Mouse (Mus musculus): ENCODE measurements around the gene Krtap26-1. TPM values are rescaled to one million over a fixed set of nuclear protein-coding genes. Genes with fewer than 3 reads are reported as not detected.

The Krtap26-1 gene
- not detected in 2 replicates for total RNA-seq (2017)

DNA sequence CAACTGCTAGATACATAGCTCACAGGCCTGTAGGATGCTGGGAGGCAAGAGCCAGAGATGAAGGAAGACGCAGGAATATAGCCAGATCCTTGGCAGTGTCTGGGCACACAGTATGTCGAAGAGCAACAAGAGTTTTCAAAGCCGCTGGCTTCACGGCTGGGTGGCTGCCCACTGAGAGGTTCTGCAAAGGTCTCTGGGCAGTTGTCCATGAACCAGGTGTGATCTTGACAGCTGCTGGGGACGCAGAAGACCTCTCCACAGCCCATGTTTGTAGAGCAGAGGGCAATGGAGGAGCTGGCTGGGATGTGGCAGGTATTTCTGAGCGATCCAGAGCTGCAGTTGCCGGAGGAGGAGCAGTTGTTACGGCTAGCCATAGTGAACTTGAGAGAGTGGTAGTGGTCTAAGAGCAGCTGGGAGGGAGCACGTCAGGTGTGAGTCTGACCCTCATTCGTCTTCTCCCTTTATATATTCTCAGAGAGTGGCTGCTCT, at the start of gene Krtap26-1:
TSS of gene Krtap26-1 (minus strand) at position 439 of the 489 bp plus-strand sequence.
- no peak for ATAC-seq (replicated peaks in 1 of 2; ENCODE audit: insufficient read depth in 1 of 2, low FRiP score in 2 of 2, low TSS enrichment in 1 of 2, low read depth in 1 of 2, poor library complexity in 2 of 2, severe bottlenecking in 2 of 2)

DNA sequence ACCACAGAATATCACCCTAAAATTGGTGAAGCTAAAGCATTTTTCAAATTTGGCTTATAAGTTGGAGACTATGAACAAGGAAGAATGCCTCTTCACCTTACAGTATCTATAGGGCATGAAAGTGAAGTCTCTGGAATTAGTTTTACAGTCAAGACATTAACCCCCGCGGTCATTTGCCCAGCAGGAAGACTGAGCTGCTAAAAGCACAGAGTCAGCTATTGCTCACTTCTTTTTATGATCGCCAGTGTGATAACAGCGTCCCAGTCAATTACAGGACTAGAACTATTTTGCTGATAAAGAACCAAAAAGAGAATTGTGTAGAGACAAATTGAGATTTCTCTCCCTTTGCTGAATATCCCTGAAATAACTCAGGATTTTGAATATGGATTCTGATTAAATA, 48.7 kb upstream of the Krtap26-1 start:
- ATAC-seq (replicated peaks in 1 of 2; ENCODE audit: insufficient read depth in 1 of 2, low FRiP score in 2 of 2, low TSS enrichment in 1 of 2, low read depth in 1 of 2, poor library complexity in 2 of 2, severe bottlenecking in 2 of 2) = no peak

DNA sequence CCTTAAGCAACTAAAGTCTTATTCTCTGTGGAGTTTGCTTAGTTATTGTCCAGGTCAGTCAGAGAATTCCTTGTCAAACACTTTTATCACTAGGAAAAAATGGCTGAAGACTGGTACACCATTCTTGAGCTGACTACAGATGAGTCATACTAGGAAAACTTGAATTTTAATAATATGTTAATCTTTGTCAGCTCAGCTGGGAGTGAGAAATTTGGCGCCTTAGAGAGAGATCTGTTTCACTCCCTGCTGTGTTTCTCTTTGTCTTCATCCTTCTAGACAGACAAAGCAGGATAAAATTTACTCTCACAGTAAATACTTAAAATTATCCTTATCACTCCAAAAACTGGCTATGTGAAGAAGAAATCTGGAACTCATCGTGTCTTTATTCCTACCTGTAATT, 33.7 kb upstream of the Krtap26-1 start:
- no peak for ATAC-seq (replicated peaks in 1 of 2; ENCODE audit: insufficient read depth in 1 of 2, low FRiP score in 2 of 2, low TSS enrichment in 1 of 2, low read depth in 1 of 2, poor library complexity in 2 of 2, severe bottlenecking in 2 of 2)

DNA sequence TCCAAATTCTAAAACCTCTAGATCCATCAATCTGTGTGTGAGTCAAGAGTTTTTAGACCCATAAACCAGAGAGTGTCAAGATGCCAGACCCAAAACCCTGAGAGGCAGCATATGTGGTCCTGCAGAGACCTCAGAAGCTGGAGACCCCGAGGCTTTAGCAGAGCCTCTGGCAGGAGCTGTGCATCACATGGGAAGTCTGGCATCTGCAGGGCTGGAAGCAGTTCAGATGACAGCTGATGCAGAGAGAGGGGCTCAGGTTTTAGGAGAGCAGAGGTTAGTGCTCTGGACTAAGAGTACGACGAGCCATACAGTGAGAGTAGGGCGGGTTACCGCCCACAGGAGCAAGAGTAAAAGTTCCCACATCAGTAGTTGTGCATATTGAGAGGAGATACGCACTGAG, 31.5 kb upstream of the Krtap26-1 start:
- ATAC-seq (replicated peaks in 1 of 2; ENCODE audit: insufficient read depth in 1 of 2, low FRiP score in 2 of 2, low TSS enrichment in 1 of 2, low read depth in 1 of 2, poor library complexity in 2 of 2, severe bottlenecking in 2 of 2) = no peak

DNA sequence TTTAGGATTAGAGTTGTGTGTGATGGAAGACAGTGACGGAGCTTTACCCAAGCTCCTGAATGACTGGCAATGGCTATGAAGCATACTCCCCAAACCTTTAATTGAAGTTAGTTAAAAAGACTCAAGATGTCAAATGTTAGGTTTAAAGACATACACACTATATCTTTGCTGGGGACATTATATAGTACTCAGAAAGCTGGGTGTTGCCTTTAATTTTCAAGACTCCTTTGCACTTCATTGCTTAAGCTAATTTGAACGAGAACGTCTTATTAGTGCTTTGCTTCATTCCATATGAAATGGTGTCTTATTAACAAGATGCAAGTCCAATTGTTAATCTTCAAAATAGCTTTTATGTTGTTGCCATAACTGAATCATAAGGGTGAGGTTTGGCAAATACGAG, 24.0 kb upstream of the Krtap26-1 start, which contains the start of gene Krtap27-1:
TSS of gene Krtap27-1 (minus strand) at position 101 of the 400 bp plus-strand sequence.
- no peak for ATAC-seq (replicated peaks in 1 of 2; ENCODE audit: insufficient read depth in 1 of 2, low FRiP score in 2 of 2, low TSS enrichment in 1 of 2, low read depth in 1 of 2, poor library complexity in 2 of 2, severe bottlenecking in 2 of 2)

DNA sequence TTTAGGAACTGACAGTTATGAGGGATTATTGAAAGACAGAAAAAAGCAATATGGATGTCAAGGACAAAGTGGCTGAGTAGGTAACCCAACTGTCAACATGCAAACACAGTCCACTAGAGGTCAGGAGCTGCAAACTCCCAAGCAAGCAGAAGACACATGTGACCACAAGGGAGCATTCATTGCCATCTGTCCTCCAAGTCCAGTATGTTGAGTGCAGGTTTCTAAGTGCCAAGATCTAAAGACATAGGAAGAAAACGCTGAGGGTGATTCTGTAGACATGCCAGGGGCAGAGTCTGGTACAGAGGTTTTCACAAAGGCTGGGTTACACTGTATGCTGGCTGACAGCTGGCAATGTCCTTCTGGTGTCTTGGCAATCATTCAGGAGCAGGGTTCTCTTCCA, 9.8 kb upstream of the Krtap26-1 start:
- no peak for ATAC-seq (replicated peaks in 1 of 2; ENCODE audit: insufficient read depth in 1 of 2, low FRiP score in 2 of 2, low TSS enrichment in 1 of 2, low read depth in 1 of 2, poor library complexity in 2 of 2, severe bottlenecking in 2 of 2)

DNA sequence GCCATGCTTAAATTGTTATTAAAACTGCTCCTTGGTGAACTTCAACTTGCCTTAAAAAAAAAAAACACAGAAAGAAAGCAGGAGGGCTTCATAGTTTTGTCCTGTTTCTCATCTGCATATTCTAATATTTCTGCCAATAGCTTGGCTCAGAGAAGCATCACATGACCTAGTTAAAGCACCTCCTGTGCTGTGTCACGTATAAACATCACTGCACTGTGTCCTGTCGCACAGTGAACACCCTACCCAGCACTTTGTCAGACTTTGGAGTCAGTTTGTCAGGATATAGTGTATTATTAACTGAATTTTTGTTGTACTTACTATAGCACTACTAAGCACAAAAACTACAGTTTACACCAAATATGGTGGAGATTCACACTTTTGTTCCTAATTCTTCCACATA, 4.4 kb upstream of the Krtap26-1 start:
- ATAC-seq (replicated peaks in 1 of 2; ENCODE audit: insufficient read depth in 1 of 2, low FRiP score in 2 of 2, low TSS enrichment in 1 of 2, low read depth in 1 of 2, poor library complexity in 2 of 2, severe bottlenecking in 2 of 2) = no peak

DNA sequence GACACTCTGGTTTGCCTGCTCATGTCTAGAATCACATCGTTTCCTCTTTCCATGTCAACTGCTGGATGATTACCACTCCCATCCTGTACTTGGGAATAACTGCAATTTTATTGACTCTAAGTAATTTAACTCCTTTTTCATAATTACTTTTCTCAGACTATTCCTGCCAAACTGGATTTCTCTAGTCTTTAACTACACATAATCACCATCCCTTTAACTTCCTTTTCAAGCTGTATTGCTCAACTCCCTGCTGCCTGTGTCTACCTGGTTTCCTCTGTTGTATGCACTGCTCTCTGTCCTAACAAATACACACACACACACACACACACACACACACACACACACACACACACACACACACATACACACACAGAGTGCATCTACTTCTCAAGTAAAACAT, 3.5 kb upstream of the Krtap26-1 start:
- no peak for ATAC-seq (replicated peaks in 1 of 2; ENCODE audit: insufficient read depth in 1 of 2, low FRiP score in 2 of 2, low TSS enrichment in 1 of 2, low read depth in 1 of 2, poor library complexity in 2 of 2, severe bottlenecking in 2 of 2)

DNA sequence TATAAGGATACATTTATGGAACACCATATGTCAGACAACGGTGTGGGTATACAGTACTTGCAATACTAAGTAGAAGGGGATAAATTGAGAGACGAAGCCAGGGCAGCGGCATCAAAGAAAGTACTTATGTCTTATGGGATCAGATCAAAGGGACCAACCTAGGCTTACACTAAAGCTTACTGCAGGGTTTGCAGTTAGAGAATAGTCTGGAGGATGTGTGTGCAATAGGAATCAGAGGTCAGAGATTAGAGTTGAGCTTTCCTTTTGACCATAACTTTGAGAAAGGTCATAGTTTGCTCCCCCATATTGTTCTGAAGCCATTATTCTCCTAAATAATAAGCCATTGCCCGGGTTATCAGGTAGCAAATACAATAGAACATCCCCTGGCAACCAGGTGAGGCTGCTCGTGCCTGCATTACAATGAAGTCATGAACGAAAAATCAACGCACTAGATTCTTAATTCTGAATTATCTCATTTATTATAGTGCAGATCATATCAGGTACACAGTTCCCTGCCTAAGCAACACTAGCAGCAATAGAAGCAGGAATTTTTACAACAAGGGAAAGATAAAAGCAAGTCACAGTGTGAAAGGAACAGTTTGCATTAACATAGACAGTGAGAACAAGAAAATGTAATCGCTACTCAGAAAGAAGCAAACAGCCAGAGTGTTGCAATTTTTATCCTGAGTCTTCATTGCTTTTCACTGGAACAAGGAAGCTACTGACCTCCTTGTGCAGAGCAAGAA, 1.1 kb downstream of the Krtap26-1 start:
- no peak for ATAC-seq (replicated peaks in 1 of 2; ENCODE audit: insufficient read depth in 1 of 2, low FRiP score in 2 of 2, low TSS enrichment in 1 of 2, low read depth in 1 of 2, poor library complexity in 2 of 2, severe bottlenecking in 2 of 2)

DNA sequence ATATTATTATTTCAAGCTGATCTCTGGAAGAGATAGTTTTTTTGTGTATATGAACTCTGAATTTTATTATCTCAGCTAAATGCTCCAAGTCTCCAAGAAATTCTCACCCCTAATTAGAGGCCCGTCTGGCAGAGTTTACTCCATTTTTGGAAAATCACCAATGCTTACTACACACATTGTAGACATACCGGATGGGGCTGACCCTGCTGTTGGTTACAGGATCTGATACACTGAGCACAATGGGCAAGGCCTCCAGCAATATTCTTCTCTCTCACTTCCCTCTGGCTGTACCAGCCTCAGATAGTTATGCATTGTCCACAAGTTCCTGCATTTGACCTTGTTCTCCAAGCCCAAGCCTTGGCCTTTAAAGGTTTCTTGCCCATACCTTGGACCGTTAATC, 7.5 kb downstream of the Krtap26-1 start:
- ATAC-seq (replicated peaks in 1 of 2; ENCODE audit: insufficient read depth in 1 of 2, low FRiP score in 2 of 2, low TSS enrichment in 1 of 2, low read depth in 1 of 2, poor library complexity in 2 of 2, severe bottlenecking in 2 of 2) = no peak

DNA sequence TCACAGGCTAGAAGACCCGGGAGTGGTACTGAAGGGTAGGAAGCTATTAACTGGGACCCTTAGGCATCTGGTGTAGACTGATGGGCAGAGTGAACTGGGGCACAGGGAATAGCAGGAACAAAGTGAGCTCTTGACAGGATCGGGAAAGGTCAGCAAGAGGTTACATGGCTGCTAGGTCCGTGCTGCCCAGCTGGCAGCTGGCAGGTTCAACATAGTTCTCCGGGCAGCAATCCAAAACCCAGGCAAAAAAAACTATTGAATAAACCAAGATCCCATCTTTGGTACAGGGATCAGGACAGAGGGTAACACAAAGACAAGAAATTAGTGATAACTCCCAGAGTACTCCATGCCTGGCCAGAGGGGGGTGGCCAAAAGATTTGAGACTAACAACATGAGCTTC, 12.5 kb downstream of the Krtap26-1 start:
- ATAC-seq (replicated peaks in 1 of 2; ENCODE audit: insufficient read depth in 1 of 2, low FRiP score in 2 of 2, low TSS enrichment in 1 of 2, low read depth in 1 of 2, poor library complexity in 2 of 2, severe bottlenecking in 2 of 2) = no peak

DNA sequence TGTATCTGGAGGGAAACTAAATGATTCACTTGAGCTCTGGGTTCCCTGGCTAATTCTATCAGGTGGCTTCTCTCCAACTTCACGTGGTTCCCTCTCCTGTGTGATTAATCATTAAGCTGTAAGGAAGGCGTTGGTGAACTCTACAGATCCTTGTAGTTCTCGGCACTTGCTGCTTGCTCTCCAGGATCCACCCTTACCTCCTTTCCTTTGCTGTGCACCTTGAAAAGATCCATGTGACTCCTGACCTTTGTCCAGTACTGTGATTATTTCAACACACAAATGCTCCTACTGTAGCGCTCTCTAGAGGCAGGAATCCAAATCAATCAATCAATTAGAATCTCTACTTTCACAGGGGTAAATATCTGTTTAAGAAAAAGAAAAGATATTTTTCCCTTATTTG, 16.1 kb downstream of the Krtap26-1 start:
- no peak for ATAC-seq (replicated peaks in 1 of 2; ENCODE audit: insufficient read depth in 1 of 2, low FRiP score in 2 of 2, low TSS enrichment in 1 of 2, low read depth in 1 of 2, poor library complexity in 2 of 2, severe bottlenecking in 2 of 2)

DNA sequence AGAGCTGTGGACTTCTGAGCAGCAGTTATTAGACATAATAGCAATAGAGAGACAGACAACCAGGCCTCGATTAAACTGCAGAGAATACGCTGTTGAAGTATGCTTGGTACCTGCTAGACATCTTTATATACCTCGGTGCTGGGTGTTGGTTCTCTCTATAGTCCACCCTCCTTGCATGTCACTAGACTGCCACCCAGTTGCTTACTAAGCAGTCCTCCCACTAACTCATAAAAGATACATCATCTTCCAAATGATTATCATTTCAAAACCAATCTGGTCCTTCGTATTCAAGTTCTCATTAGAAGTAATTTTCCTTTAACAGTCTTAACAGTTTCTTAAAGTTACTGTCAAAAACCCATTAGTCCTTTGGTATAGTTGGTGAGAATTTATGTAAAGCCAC, 20.0 kb downstream of the Krtap26-1 start, which contains the start of gene 2310079G19Rik:
TSS of gene 2310079G19Rik (minus strand) at position 101 of the 400 bp plus-strand sequence.
- no peak for ATAC-seq (replicated peaks in 1 of 2; ENCODE audit: insufficient read depth in 1 of 2, low FRiP score in 2 of 2, low TSS enrichment in 1 of 2, low read depth in 1 of 2, poor library complexity in 2 of 2, severe bottlenecking in 2 of 2)

DNA sequence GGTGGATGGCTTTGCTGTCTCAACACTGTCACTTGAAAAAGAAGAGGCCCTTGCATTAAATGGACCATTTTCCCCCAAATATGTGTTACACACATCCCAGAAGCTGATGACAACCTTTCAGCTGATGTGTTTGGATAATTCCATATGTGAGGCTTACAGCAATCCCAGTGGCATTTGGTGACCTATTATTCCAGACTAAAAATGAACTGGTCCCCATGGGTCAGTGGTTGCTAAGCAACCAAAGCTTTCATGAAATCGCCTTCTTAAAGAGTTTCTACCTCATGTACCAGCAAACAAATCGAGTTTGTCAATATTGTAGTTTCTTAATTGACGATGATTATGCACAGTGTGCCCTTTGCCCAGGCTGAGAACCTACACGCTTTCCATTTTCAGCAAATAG, 34.9 kb downstream of the Krtap26-1 start:
- ATAC-seq (replicated peaks in 1 of 2; ENCODE audit: insufficient read depth in 1 of 2, low FRiP score in 2 of 2, low TSS enrichment in 1 of 2, low read depth in 1 of 2, poor library complexity in 2 of 2, severe bottlenecking in 2 of 2) = no peak

DNA sequence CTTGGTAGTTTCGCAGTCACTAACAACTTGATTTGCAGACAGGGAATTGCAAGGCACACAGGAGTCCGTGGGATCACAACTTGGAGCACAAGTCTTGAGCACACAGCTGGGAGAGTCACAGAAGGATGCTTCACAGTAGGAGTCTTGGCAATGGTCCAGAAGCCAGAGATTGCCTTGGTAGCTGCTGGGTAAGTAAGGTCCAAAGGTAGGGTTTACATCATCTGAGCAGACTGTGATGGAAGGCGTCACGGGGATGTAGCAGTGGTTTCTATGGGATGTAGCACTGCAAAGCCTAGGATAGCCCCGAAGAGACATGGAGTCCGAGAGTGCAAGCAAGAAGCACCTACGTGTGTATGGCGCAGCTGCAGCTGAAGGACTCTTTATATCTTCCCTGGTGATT, 35.7 kb downstream of the Krtap26-1 start, which contains the start of gene Krtap24-1:
TSS of gene Krtap24-1 (minus strand) at position 358 of the 400 bp plus-strand sequence.
- no peak for ATAC-seq (replicated peaks in 1 of 2; ENCODE audit: insufficient read depth in 1 of 2, low FRiP score in 2 of 2, low TSS enrichment in 1 of 2, low read depth in 1 of 2, poor library complexity in 2 of 2, severe bottlenecking in 2 of 2)

DNA sequence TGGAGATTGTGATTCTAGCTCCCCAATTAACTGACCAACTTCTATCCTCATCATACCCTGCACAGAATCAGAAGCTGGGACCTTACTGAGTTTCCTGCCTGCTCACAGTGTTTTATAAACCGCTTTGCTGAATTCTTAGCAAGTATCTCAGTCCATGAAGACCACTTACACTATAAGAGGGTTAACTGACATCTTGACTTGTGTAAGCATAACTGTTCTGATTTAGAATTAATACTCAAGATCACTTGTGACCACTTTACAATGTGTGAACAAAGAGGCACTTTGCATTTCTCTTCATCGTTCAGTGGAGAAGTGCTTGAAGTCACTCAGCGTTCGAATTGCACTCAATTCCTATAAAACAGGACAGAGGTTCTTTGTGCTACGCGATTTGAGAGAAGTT, 43.0 kb downstream of the Krtap26-1 start:
- no peak for ATAC-seq (replicated peaks in 1 of 2; ENCODE audit: insufficient read depth in 1 of 2, low FRiP score in 2 of 2, low TSS enrichment in 1 of 2, low read depth in 1 of 2, poor library complexity in 2 of 2, severe bottlenecking in 2 of 2)

DNA sequence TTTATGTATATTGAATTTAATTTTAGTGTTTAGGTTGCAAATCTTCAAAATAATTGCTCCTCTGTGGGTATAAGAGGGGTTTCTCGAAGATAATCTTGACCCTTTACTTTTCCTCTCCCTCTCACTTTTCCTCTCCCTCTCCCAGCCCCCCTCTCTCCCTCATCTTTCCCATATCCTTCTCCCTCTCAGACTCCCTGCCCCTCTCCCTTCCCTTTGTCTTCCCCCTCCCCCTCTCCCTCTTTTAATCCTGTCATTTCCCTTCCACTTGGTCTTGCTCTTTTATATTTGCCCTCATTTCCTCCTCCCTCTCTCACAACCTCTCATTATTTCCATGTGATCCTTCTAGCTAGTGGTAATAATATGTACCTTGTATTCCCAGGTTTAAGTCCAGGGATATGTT, 45.1 kb downstream of the Krtap26-1 start:
- no peak for ATAC-seq (replicated peaks in 1 of 2; ENCODE audit: insufficient read depth in 1 of 2, low FRiP score in 2 of 2, low TSS enrichment in 1 of 2, low read depth in 1 of 2, poor library complexity in 2 of 2, severe bottlenecking in 2 of 2)

DNA sequence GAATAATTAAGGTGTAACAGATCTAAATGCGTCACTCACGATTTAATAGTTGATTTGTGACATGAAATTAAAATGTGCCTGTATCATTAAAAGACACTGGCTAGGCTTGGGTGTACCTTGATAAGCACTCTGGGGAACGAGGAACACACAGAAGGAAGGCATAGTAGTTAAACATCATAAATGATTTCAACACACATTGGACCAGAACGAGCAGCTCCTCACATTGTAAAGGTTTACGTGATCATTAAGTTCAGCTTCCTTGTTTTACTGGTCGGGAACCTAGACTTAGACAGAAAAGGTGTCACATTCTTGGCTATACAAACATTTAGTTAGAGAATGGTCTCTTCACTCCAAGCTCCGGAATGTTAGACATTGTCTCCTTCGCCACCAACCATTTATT, 47.3 kb downstream of the Krtap26-1 start:
- no peak for ATAC-seq (replicated peaks in 1 of 2; ENCODE audit: insufficient read depth in 1 of 2, low FRiP score in 2 of 2, low TSS enrichment in 1 of 2, low read depth in 1 of 2, poor library complexity in 2 of 2, severe bottlenecking in 2 of 2)
